Mouse (Mus musculus) embryonic fibroblast, embryonic 13.5 days (primary cell): ENCODE results near the gene Nox3.

Experiments used
- CTCF ChIP-seq: IDR thresholded peaks from 2 replicates; pipeline ENCODE4 v1.5.1; 2011; ENCODE audit warnings: mild to moderate bottlenecking, control low read depth, low read length, moderate library complexity, borderline replicate concordance; ENCODE audit not compliant: insufficient read depth
- POLR2A ChIP-seq: IDR thresholded peaks from 2 replicates; pipeline ENCODE4 v1.6.1; 2011; ENCODE audit warnings: low read depth, mild to moderate bottlenecking, control low read depth, low read length, moderate library complexity

GRCm38 (mm10) chr17:3616329-3617216, 79.5 kb downstream of the Nox3 start:
- TF ChIP-seq CTCF (no peak), POLR2A (no peak)
